Mouse (Mus musculus) embryonic facial prominence, embryonic 13.5 days (tissue): ENCODE data around the gene Slc25a19. TPM values are rescaled to one million over a fixed set of nuclear protein-coding genes. Genes with fewer than 3 reads are reported as not detected.
A peak's percentile ranks its signal among the peaks of the same experiment; 100 is the strongest.

Experiments
- ATAC-seq: fragments of 200-750 bp; cut with Nextera tagmentation; 2 replicates; pipeline ENCODE4 v1.8.0; 2017; ENCODE audit warnings: low read depth; ENCODE audit not compliant: insufficient number of reproducible peaks, insufficient read depth, low FRiP score, low TSS enrichment
- H3K27ac ChIP-seq: fragments of 300-500 bp; sonication (generic); 2 replicates; pipeline ENCODE4 v1.5.1; 2015; ENCODE audit warnings: moderate library complexity, mild to moderate bottlenecking, inconsistent platforms
- H3K27me3 ChIP-seq: fragments of 300-500 bp; sonication (generic); 2 replicates; pipeline ENCODE4 v1.6.1; 2015; ENCODE audit warnings: mild to moderate bottlenecking, inconsistent platforms
- H3K36me3 ChIP-seq: fragments of 300-500 bp; sonication (generic); 2 replicates; pipeline ENCODE4 v1.6.1; 2015; ENCODE audit warnings: mild to moderate bottlenecking, inconsistent platforms
- H3K4me1 ChIP-seq: fragments of 300-500 bp; sonication (generic); 2 replicates; pipeline ENCODE4 v1.6.1; 2015; ENCODE audit warnings: inconsistent platforms
- H3K4me2 ChIP-seq: fragments of 300-500 bp; sonication (generic); 2 replicates; pipeline ENCODE4 v1.6.1; 2015; ENCODE audit warnings: moderate library complexity, mild to moderate bottlenecking, inconsistent platforms
- H3K4me3 ChIP-seq: fragments of 300-500 bp; sonication (generic); 2 replicates; pipeline ENCODE4 v1.5.1; 2015; ENCODE audit warnings: mild to moderate bottlenecking, inconsistent platforms
- H3K9ac ChIP-seq: fragments of 300-500 bp; sonication (generic); 2 replicates; pipeline ENCODE4 v1.6.1; 2015; ENCODE audit warnings: mild to moderate bottlenecking, inconsistent platforms
- H3K9me3 ChIP-seq: fragments of 300-500 bp; sonication (generic); 2 replicates; pipeline ENCODE4 v1.6.1; 2016; ENCODE audit warnings: inconsistent platforms
- WGBS: fragments of 180-500 bp; shearing (Covaris S2); methylation state at CpG from one replicate; pipeline ENCODE4 v1.1.7; 2015; ENCODE audit warnings: mixed read lengths; 5-methylcytosine and 5-hydroxymethylcytosine counted together
- polyA plus RNA-seq: library from polyadenylated mRNA; unstranded; fragments of >200 nt; fragmentation: Nextera tagmentation; extraction: Ambion mirVana; gene quantifications from 2 replicates; pipeline ENCODE4 v1.2.1, GENCODE M21; 2015

Gene Slc25a19
- polyA plus RNA-seq, 1 experiment from 2014 or later = 28.0 TPM

- Histone ChIP-seq H3K9me3 (no peaks in the 10 kb centered on the region), H3K9ac (0 out of 2 replicates have a peak overlapping the region, but pooled peaks have one; percentile 6), H3K27me3 (no peaks in the 10 kb centered on the region), H3K4me1 (peaks cover 15% of the 10 kb centered on the region), H3K36me3 (peaks cover 53% of the 10 kb centered on the region), H3K4me2 (no peak overlapping the region), H3K4me3 (no peak overlapping the region), H3K27ac (no peak overlapping the region)
- 91% methylated on average over 6 of the region's 6 CpGs for WGBS
- no peak for ATAC-seq
These were observed 12.2 kb downstream of the Slc25a19 start for GRCm38 (mm10) chr11:115615875-115616274.

GRCm38 (mm10) chr11:115615108-115615825 is 12.8 kb downstream of the Slc25a19 start:
- no peak for ATAC-seq
- H3K27ac ChIP-seq = no peak overlapping the region
- 81% methylated on average over 15 of the region's 15 CpGs for WGBS
- H3K27me3 ChIP-seq = no peaks in the 10 kb centered on the region
- H3K4me2 ChIP-seq = no peak overlapping the region
- no peaks in the 10 kb centered on the region for H3K9me3 ChIP-seq
- H3K4me1 ChIP-seq = peaks cover 15% of the 10 kb centered on the region
- no peak overlapping the region for H3K4me3 ChIP-seq
- peaks cover 47% of the 10 kb centered on the region for H3K36me3 ChIP-seq
- 0 out of 2 replicates have a peak overlapping the region, but pooled peaks have one; percentile 6 for H3K9ac ChIP-seq

GRCm38 (mm10) chr11:115614346-115615107 is 13.6 kb downstream of the Slc25a19 start:
- peaks cover 43% of the 10 kb centered on the region for H3K36me3 ChIP-seq

GRCm38 (mm10) chr11:115613138-115613945 is 14.8 kb downstream of the Slc25a19 start:
- Histone ChIP-seq H3K4me2 (peak overlapping the region; percentile 78), H3K9me3 (no peaks in the 10 kb centered on the region), H3K4me3 (peak overlapping the region; percentile 70), H3K36me3 (peaks cover 46% of the 10 kb centered on the region), H3K4me1 (peaks cover 15% of the 10 kb centered on the region), H3K27me3 (no peaks in the 10 kb centered on the region), H3K9ac (peak overlapping the region; percentile 81), H3K27ac (peak overlapping the region; percentile 87)
- ATAC-seq = no peak
- WGBS = under 1% methylated on average over 16 of the region's 16 CpGs

More at GRCm38 (mm10) chr11:115614346-115615107, 13.6 kb downstream of the Slc25a19 start:
- Histone ChIP-seq H3K4me2 (no peak overlapping the region), H3K27me3 (no peaks in the 10 kb centered on the region), H3K27ac (no peak overlapping the region), H3K9ac (no peak overlapping the region), H3K9me3 (no peaks in the 10 kb centered on the region), H3K4me3 (no peak overlapping the region), H3K4me1 (peaks cover 15% of the 10 kb centered on the region)
- WGBS = 83% methylated on average over 10 of the region's 10 CpGs
- no peak for ATAC-seq

DNA sequence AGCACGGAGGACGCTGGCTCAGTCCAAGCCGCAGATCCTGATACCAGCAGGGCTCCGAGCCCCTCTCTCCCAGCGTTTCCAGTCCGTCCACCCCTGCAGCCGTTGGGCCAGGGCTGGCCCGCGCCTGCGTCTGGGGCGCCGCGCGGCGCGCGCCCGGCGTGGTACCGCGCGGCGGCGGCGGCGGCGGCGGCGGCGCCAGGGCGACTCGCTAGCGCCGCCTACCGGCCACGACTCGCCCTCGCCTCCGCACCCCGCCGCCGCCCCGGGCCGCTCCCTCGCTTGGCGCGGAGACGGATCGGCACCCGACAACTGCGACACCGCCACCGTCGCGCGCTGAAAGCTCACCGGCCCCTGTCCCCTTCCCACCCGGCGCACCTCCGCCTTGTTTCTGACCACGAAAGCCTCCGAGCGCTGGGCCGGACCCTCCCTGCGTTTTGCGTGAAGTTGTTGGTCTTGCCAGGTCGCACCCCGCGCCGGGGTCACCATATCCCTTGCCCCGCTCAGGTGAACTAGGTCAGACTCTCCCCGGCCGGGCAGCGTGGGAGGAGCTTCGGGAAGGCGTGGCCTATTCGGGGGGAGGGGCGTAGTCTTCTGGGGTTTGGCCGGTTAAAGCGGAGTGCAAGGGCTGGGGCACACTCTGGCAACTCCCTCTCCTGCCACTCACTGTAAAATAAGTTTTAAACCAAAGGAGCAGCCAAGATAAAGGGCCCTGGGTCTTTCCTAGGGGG is 15.5 kb downstream of the Slc25a19 start, which contains the start of gene Mif4gd:
Mif4gd (minus strand) TSS at position 560 of the 728 bp plus-strand sequence.
- Histone ChIP-seq H3K4me2 (peak within 1 kb of the TSS; percentile 78), H3K36me3 (peaks cover 53% of the 10 kb centered on the region), H3K9me3 (no peaks in the 10 kb centered on the region), H3K4me1 (peaks cover 15% of the 10 kb centered on the region), H3K4me3 (peak within 1 kb of the TSS; percentile 70), H3K27me3 (no peaks in the 10 kb centered on the region), H3K9ac (peak within 1 kb of the TSS; percentile 81), H3K27ac (peak within 1 kb of the TSS; percentile 87)
- under 1% methylated on average over 53 of the region's 80 CpGs for WGBS
- ATAC-seq = peak; percentile 68

DNA sequence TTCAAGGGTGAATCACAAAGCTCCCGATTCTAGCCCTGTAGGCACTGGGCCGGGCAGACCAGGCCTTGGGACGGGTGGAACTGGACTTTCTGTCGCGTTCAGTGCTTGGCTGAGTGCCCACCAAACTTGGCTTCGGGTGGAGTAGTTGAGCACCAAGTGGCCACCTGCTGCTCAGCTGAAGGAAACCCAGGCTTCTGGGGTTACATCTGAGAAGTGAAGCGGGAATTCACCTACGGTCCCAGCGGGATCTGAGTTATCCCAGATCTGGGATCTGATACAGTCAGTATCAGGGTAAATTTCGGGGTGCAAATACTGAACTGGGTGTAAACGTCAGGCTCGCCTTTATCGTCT is 16.1 kb downstream of the Slc25a19 start:
- H3K9ac ChIP-seq = peak overlapping the region; percentile 81
- under 1% methylated on average over 13 of the region's 13 CpGs for WGBS
- H3K27me3 ChIP-seq = no peaks in the 10 kb centered on the region
- H3K4me1 ChIP-seq = peaks cover 15% of the 10 kb centered on the region
- peak overlapping the region; percentile 87 for H3K27ac ChIP-seq
- ATAC-seq = no peak
- H3K4me2 ChIP-seq = peak overlapping the region; percentile 78
- no peaks in the 10 kb centered on the region for H3K9me3 ChIP-seq
- H3K4me3 ChIP-seq = peak overlapping the region; percentile 70
- H3K36me3 ChIP-seq = peaks cover 53% of the 10 kb centered on the region

- H3K4me3 ChIP-seq = no peak overlapping the region
These were observed 16.9 kb downstream of the Slc25a19 start for GRCm38 (mm10) chr11:115611173-115611572.

DNA sequence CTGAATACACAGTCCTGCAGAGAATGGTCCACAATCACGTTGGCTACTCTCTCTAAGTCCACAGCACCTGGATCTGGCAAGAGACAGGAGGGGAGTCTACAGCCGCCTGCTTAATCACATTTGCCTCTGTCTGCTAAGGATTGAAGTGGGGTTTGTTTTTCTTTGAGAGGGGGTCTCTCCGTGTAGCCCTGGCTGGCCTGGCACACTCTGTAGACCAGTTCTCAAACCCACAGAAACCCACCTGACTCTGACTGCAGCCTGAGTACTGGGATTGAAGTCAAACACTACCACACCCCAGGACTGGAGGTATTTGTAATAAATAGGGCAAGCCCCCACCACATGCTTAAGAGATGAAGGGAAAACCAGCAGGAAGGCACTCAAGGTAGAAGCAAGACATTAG is 18.5 kb downstream of the Slc25a19 start:
- H3K4me1 ChIP-seq = peaks cover 24% of the 10 kb centered on the region
- no peak overlapping the region for H3K9ac ChIP-seq
- H3K27ac ChIP-seq = no peak overlapping the region
- peaks cover 48% of the 10 kb centered on the region for H3K36me3 ChIP-seq
- no peaks in the 10 kb centered on the region for H3K9me3 ChIP-seq
- no peak for ATAC-seq
- no peak overlapping the region for H3K4me2 ChIP-seq
- 74% methylated on average over 3 of the region's 3 CpGs for WGBS
- H3K27me3 ChIP-seq = no peaks in the 10 kb centered on the region
- H3K4me3 ChIP-seq = no peak overlapping the region

More at GRCm38 (mm10) chr11:115611173-115611572, 16.9 kb downstream of the Slc25a19 start:
- ATAC-seq = no peak
- no peaks in the 10 kb centered on the region for H3K9me3 ChIP-seq
- H3K4me2 ChIP-seq = peak overlapping the region; percentile 78; the same call in 1 of the 2 replicates
- peaks cover 15% of the 10 kb centered on the region for H3K4me1 ChIP-seq
- no peak overlapping the region for H3K27ac ChIP-seq
- peak overlapping the region; percentile 81; the same call in 1 of the 2 replicates for H3K9ac ChIP-seq
- 66% methylated on average over 6 of the region's 6 CpGs for WGBS
- no peaks in the 10 kb centered on the region for H3K27me3 ChIP-seq
- H3K36me3 ChIP-seq = peaks cover 55% of the 10 kb centered on the region

GRCm38 (mm10) chr11:115608421-115609399 is 19.4 kb downstream of the Slc25a19 start:
- Histone ChIP-seq H3K9ac (no peak overlapping the region), H3K4me3 (no peak overlapping the region), H3K9me3 (no peaks in the 10 kb centered on the region), H3K4me2 (no peak overlapping the region), H3K36me3 (peaks cover 46% of the 10 kb centered on the region), H3K27ac (no peak overlapping the region), H3K27me3 (no peaks in the 10 kb centered on the region), H3K4me1 (peaks cover 23% of the 10 kb centered on the region)
- whole genome bisulfite sequencing = 83% methylated on average over 23 of the region's 23 CpGs
- no peak for ATAC-seq

GRCm38 (mm10) chr11:115606733-115607132 is 21.4 kb downstream of the Slc25a19 start:
- Histone ChIP-seq H3K4me1 (peaks cover 27% of the 10 kb centered on the region), H3K4me2 (no peak overlapping the region), H3K9me3 (no peaks in the 10 kb centered on the region), H3K27me3 (no peaks in the 10 kb centered on the region), H3K4me3 (no peak overlapping the region), H3K36me3 (peaks cover 46% of the 10 kb centered on the region), H3K27ac (no peak overlapping the region), H3K9ac (no peak overlapping the region)
- WGBS = 94% methylated on average over 18 of the region's 18 CpGs
- no peak for ATAC-seq
